ENCODE assay signal across 12 mouse cellular contexts in the genomic region with DNA sequence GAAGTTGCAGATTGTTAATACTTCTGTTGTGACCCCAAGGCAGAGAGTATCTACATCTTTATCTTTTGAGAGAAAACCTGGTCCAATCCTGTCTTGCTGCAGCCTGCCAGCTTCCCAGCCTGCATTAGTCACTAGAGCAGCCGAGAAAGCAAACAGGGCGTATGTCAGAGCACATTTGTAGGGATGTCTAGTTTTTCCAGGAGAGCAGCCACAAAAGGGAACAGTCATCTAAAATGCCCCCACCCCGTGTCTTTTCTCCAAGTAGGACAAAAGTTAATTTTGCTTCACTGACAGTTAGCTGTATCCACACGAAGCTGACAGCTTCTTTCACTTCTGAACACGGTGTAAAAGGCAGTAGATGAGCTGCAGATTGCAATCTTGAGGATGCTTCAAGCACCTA.
A peak's percentile ranks its signal among the peaks of the same experiment; 100 is the strongest.
DNase-seq lines count a peak whose midpoint lies in the region.
"Had no signal": no experiment of that assay in that cellular context is flagged by ENCODE, and none has a peak within 500 bp of the region (broad histone marks: within the 10 kb centered on the region; RNA-seq: fewer than 3 reads in every experiment).

No protein-coding gene starts in this region.

- peak; percentile 33 to 62 for DNase-seq in frontal cortex, adult 2 months (ENCODE audit: extremely low spot score in 1 of 2, low spot score in 1 of 2)
- DNase-seq in frontal cortex, postnatal 10 days (ENCODE audit: low spot score in 2 of 2): no peak
- peak; percentile 23 for DNase-seq in right cerebral cortex, postnatal 25 days
- DNase-seq in right cerebral cortex, postnatal 4 days: no peak
- DNase-seq in brain, adult 2 months (ENCODE audit: low read depth, low spot score): peak; percentile 85
- DNase-seq in liver: no peak
- no peak for DNase-seq in spleen, postnatal 10 days (ENCODE audit: low spot score in 2 of 2)
- DNase-seq: cerebellum, adult 18-20 months; cerebellum, postnatal 36 days; gastrocnemius, postnatal 36 days; right cerebral cortex, postnatal 14 days; thymus, postnatal 14 days had no signal

Comparison
In these comparisons a context has a peak if more than half of its experiments do, and no peak if none do; other contexts are left out.
1. DNase-seq: peak in frontal cortex, adult 2 months (2 of 2), right cerebral cortex, postnatal 25 days (single experiment) and brain, adult 2 months (single experiment); none in frontal cortex, postnatal 10 days (0 of 2), right cerebral cortex, postnatal 4 days (single experiment), liver (single experiment) and spleen, postnatal 10 days (0 of 2).